Mouse (Mus musculus): ENCODE measurements around the gene Wwox. TPM values are rescaled to one million over a fixed set of nuclear protein-coding genes. Genes with fewer than 3 reads are reported as not detected.

Gene Wwox
- polyA plus RNA-seq, 1 experiment from 2014 or later = 13.8 TPM

DNA sequence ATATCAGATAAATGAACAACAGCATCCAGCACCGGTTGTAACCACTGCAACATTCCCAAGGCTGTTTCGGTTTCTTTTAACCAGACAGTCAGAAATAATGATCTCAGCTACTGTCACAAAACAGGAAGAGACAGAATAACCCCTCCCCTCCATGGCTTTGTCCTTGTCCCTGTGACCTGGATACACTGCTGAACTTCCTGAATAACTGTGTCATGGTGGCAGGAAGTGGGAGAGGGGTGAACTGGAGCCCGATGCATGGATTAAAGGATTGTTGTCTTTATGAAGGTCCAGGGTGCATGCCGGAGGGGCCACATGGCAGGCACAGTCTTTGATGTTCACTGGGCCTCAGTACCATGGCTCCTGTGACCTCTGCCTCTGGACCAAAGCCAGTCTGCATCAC lies 607.0 kb downstream of the Wwox start:
- Histone ChIP-seq H3K9ac (replicated peaks; ENCODE audit: low read depth, low read length) (no peak overlapping the region), H3K27ac (ENCODE audit: low read depth, low read length) (no peak overlapping the region), H3K9me3 (ENCODE audit: control insufficient read depth, low read length) (no peaks in the 10 kb centered on the region), H3K4me3 (ENCODE audit: low read depth, low read length) (no peak overlapping the region), H3K36me3 (ENCODE audit: control insufficient read depth, insufficient read depth, low read length) (no peaks in the 10 kb centered on the region), H3K4me1 (ENCODE audit: control insufficient read depth, insufficient read depth, low read length) (0 out of 2 replicates have a peak, but pooled peaks cover 6% of the 10 kb centered on the region), H3K4me2 (ENCODE audit: low read depth, low read length) (no peak overlapping the region), H3K27me3 (ENCODE audit: control insufficient read depth, insufficient read depth, low read length) (no peaks in the 10 kb centered on the region)
- 71% methylated on average over 4 of the region's 4 CpGs for WGBS
- no peak for ATAC-seq (ENCODE audit: low read depth)

DNA sequence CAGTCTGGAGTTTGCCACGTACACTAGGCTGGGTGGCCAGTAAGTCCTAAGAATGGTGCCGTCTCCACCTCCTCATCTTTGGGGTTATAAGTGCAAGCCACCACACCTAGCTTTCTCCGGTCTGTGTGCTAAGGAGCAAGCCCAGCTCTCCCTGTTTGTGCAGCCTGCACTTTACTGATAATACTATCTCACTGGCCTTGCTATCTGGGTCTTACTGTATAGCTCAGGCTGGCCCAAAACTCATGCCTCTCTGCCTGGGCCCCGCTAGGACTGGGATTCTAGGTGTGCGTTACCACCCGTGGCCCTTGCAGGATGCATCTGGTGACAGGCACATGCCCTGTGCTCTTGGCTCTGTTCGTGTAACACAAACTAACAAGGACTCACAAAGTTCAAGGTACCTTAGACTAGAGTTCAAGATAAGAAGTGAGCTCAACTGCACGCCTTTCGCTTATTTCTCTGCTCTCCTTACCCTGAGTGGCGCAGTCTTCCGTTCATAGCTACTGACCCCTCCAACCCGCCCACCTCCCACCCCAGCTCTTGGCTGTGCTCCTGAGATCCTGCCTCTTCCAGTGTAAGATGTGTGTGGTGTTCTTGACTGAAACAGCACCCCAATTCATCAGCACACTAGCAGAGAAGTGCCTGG lies 618.9 kb downstream of the Wwox start:
- whole genome bisulfite sequencing = 84% methylated on average over 12 of the region's 12 CpGs
- no peaks in the 10 kb centered on the region for H3K27me3 ChIP-seq (ENCODE audit: control insufficient read depth, insufficient read depth, low read length)
- H3K9me3 ChIP-seq (ENCODE audit: control insufficient read depth, low read length) = no peaks in the 10 kb centered on the region
- no peaks in the 10 kb centered on the region for H3K4me1 ChIP-seq (ENCODE audit: control insufficient read depth, insufficient read depth, low read length)
- ATAC-seq (ENCODE audit: low read depth) = no peak
- H3K27ac ChIP-seq (ENCODE audit: low read depth, low read length) = no peak overlapping the region
- no peaks in the 10 kb centered on the region for H3K36me3 ChIP-seq (ENCODE audit: control insufficient read depth, insufficient read depth, low read length)
- H3K4me3 ChIP-seq (ENCODE audit: low read depth, low read length) = no peak overlapping the region
- H3K9ac ChIP-seq (replicated peaks; ENCODE audit: low read depth, low read length) = no peak overlapping the region
- no peak overlapping the region for H3K4me2 ChIP-seq (ENCODE audit: low read depth, low read length)

DNA sequence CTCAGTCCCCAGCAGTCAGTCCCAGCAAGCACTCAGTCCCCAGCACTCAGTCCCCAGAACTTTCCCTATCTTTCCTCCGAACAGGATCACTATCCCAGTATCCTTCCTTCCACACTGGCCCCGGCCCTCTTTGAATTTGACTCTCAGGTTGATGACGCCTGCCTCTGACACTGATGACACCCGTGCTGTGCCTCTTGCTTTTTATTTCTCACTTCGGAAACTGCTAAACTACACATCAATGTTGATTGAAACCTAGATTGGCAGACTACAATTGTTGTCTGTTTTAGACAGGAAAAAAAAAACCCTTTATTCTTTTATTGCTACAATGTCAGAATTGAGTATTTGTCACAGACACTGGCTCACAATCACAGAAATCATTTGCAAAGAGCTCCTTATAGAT lies 624.2 kb downstream of the Wwox start:
- no peaks in the 10 kb centered on the region for H3K27me3 ChIP-seq (ENCODE audit: control insufficient read depth, insufficient read depth, low read length)
- no peaks in the 10 kb centered on the region for H3K36me3 ChIP-seq (ENCODE audit: control insufficient read depth, insufficient read depth, low read length)
- H3K4me3 ChIP-seq (ENCODE audit: low read depth, low read length) = no peak overlapping the region
- 84% methylated on average over 5 of the region's 5 CpGs for WGBS
- no peak overlapping the region for H3K4me2 ChIP-seq (ENCODE audit: low read depth, low read length)
- H3K27ac ChIP-seq (ENCODE audit: low read depth, low read length) = no peak overlapping the region
- ATAC-seq (ENCODE audit: low read depth) = no peak
- H3K9ac ChIP-seq (replicated peaks; ENCODE audit: low read depth, low read length) = no peak overlapping the region
- H3K4me1 ChIP-seq (ENCODE audit: control insufficient read depth, insufficient read depth, low read length) = no peaks in the 10 kb centered on the region
- no peaks in the 10 kb centered on the region for H3K9me3 ChIP-seq (ENCODE audit: control insufficient read depth, low read length)

DNA sequence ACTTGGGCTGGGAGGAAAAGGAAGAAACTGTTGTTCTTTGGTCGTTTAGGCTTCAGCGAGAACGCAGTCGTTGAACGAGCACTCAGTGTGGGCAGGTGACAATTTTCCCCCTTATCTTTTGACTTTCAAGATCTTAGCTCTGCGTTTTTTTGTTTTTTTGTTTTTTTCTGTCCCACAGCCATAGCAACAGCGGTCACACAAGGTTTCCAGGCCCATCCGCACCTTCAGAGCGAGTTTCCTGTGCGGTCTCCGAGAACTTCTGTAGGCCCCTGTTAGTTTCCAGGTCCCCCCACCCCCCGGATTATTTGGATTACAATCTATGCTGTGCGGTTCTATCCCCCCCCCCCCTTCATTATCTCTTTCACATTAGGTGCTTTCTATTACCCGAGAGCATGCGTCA lies 625.2 kb downstream of the Wwox start:
- Histone ChIP-seq H3K9me3 (ENCODE audit: control insufficient read depth, low read length) (no peaks in the 10 kb centered on the region), H3K9ac (replicated peaks; ENCODE audit: low read depth, low read length) (no peak overlapping the region), H3K4me1 (ENCODE audit: control insufficient read depth, insufficient read depth, low read length) (no peaks in the 10 kb centered on the region), H3K27ac (ENCODE audit: low read depth, low read length) (no peak overlapping the region), H3K27me3 (ENCODE audit: control insufficient read depth, insufficient read depth, low read length) (no peaks in the 10 kb centered on the region), H3K4me2 (ENCODE audit: low read depth, low read length) (no peak overlapping the region), H3K36me3 (ENCODE audit: control insufficient read depth, insufficient read depth, low read length) (no peaks in the 10 kb centered on the region), H3K4me3 (ENCODE audit: low read depth, low read length) (no peak overlapping the region)
- ATAC-seq (ENCODE audit: low read depth) = no peak
- 87% methylated on average over 15 of the region's 15 CpGs for WGBS

DNA sequence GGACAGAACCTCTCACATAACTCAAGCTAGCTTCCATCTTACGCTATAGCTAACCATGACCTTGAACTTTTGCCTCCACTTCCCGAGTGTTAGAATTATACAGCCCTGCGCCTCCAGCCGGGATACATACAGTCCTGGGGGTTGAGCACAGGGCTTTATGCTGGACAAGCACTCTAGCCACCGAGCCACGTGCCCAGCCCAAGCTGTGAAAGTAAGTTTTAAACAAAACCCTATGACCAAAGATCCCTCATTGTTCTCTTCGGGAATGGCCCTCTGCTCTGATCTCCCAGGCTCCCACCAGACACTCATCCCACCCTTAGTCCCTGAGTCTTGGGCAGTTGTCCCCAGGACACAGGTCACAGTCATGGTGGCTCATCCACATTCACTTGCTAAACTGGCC lies 625.9 kb downstream of the Wwox start:
- Histone ChIP-seq H3K4me1 (ENCODE audit: control insufficient read depth, insufficient read depth, low read length) (no peaks in the 10 kb centered on the region), H3K27me3 (ENCODE audit: control insufficient read depth, insufficient read depth, low read length) (no peaks in the 10 kb centered on the region), H3K9me3 (ENCODE audit: control insufficient read depth, low read length) (no peaks in the 10 kb centered on the region), H3K4me3 (ENCODE audit: low read depth, low read length) (no peak overlapping the region), H3K9ac (replicated peaks; ENCODE audit: low read depth, low read length) (no peak overlapping the region), H3K4me2 (ENCODE audit: low read depth, low read length) (no peak overlapping the region), H3K27ac (ENCODE audit: low read depth, low read length) (no peak overlapping the region), H3K36me3 (ENCODE audit: control insufficient read depth, insufficient read depth, low read length) (no peaks in the 10 kb centered on the region)
- no peak for ATAC-seq (ENCODE audit: low read depth)
- WGBS = 49% methylated on average over 7 of the region's 7 CpGs

DNA sequence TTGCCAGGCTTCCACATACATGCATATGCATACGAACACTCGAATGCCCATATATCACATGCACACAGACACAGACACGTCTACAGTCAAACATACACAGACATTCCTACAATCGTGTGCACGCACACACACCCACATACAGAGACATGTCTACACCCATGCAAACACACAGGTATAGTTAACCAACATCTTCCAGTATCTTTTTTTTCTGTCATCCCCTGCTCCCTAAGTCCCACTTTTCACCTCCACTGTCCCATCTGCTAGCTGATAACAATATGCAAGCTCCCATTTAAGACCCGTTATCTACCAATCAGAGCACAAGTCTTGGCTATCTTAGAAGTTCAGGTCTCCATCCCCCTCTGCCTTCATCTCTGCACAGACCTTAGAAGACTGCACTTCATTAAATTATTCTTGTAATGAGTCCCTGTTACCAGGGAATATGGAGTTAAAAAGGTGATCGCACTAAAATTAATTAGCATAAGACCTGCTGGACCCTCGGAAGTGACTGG lies 627.1 kb downstream of the Wwox start:
- 90% methylated on average over 8 of the region's 8 CpGs for WGBS
- no peak overlapping the region for H3K4me2 ChIP-seq (ENCODE audit: low read depth, low read length)
- no peaks in the 10 kb centered on the region for H3K36me3 ChIP-seq (ENCODE audit: control insufficient read depth, insufficient read depth, low read length)
- no peak for ATAC-seq (ENCODE audit: low read depth)
- H3K4me1 ChIP-seq (ENCODE audit: control insufficient read depth, insufficient read depth, low read length) = no peaks in the 10 kb centered on the region
- no peak overlapping the region for H3K4me3 ChIP-seq (ENCODE audit: low read depth, low read length)
- no peak overlapping the region for H3K9ac ChIP-seq (replicated peaks; ENCODE audit: low read depth, low read length)
- H3K9me3 ChIP-seq (ENCODE audit: control insufficient read depth, low read length) = no peaks in the 10 kb centered on the region
- no peaks in the 10 kb centered on the region for H3K27me3 ChIP-seq (ENCODE audit: control insufficient read depth, insufficient read depth, low read length)
- H3K27ac ChIP-seq (ENCODE audit: low read depth, low read length) = no peak overlapping the region

DNA sequence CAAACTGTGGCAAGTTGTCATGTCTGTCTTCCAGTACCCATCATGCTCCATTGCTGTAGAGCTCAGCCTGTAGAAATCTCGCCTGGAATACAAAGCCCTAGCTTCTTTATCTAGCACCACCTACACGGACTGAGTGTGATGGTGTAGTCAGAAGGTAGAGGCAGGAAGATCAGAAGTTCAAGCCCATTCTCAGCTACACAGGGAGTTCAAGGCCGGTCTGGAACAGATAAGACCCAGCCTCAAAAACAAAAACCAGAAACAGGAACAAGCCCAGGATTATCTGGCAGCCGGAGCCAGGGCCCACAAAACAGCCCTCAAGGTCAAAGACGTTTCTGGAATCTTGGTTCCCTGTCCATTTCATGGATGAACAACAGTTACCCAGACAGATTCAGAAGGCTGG lies 629.3 kb downstream of the Wwox start:
- Histone ChIP-seq H3K4me1 (ENCODE audit: control insufficient read depth, insufficient read depth, low read length) (no peaks in the 10 kb centered on the region), H3K4me2 (ENCODE audit: low read depth, low read length) (no peak overlapping the region), H3K9me3 (ENCODE audit: control insufficient read depth, low read length) (no peaks in the 10 kb centered on the region), H3K4me3 (ENCODE audit: low read depth, low read length) (no peak overlapping the region), H3K9ac (replicated peaks; ENCODE audit: low read depth, low read length) (no peak overlapping the region), H3K27ac (ENCODE audit: low read depth, low read length) (no peak overlapping the region), H3K27me3 (ENCODE audit: control insufficient read depth, insufficient read depth, low read length) (no peaks in the 10 kb centered on the region), H3K36me3 (ENCODE audit: control insufficient read depth, insufficient read depth, low read length) (no peaks in the 10 kb centered on the region)
- WGBS = 87% methylated on average over 5 of the region's 5 CpGs
- no peak for ATAC-seq (ENCODE audit: low read depth)

DNA sequence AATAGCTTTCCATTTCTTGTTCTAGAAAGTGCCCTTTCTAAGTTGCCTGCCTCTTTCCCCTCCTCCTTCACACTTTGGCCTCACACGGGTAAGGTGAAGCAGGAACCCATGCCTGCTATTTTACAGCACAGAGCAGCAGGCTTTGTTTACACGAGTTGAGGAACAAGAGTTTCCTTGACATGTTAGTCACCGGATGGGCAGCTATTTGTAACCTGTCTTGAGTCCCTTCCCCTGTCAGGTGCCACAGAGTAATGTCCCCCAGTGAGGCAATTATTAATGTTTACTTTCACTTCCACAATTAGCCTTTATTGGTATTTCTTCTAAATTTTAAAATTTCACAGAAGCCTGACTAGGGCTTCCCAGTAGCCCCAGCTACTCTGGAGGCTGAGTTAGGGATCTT lies 630.8 kb downstream of the Wwox start:
- no peak overlapping the region for H3K9ac ChIP-seq (replicated peaks; ENCODE audit: low read depth, low read length)
- no peaks in the 10 kb centered on the region for H3K27me3 ChIP-seq (ENCODE audit: control insufficient read depth, insufficient read depth, low read length)
- no peak overlapping the region for H3K4me3 ChIP-seq (ENCODE audit: low read depth, low read length)
- H3K4me2 ChIP-seq (ENCODE audit: low read depth, low read length) = no peak overlapping the region
- no peaks in the 10 kb centered on the region for H3K4me1 ChIP-seq (ENCODE audit: control insufficient read depth, insufficient read depth, low read length)
- H3K27ac ChIP-seq (ENCODE audit: low read depth, low read length) = no peak overlapping the region
- H3K36me3 ChIP-seq (ENCODE audit: control insufficient read depth, insufficient read depth, low read length) = no peaks in the 10 kb centered on the region
- ATAC-seq (ENCODE audit: low read depth) = no peak
- 43% methylated on average over 3 of the region's 3 CpGs for WGBS
- H3K9me3 ChIP-seq (ENCODE audit: control insufficient read depth, low read length) = no peaks in the 10 kb centered on the region

DNA sequence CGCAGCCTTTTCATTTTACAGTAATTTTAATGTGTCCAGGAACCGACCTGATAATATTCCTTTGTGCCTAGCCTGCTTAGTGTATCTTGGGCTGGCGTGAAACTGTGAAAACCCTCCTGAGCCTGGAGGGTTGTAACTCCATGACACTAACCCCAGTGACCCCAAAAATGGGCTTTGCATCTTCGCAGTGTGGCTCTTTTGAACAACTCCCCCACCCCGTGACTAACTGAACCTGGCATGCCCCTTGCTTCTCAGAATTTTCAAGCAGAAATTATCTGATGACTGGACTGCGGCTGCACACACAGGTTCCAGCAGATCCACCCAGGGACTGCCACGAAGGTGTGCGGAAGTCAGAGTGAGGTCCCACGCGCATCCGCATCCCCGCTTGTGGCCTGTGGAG lies 631.8 kb downstream of the Wwox start:
- no peaks in the 10 kb centered on the region for H3K27me3 ChIP-seq (ENCODE audit: control insufficient read depth, insufficient read depth, low read length)
- no peaks in the 10 kb centered on the region for H3K9me3 ChIP-seq (ENCODE audit: control insufficient read depth, low read length)
- no peak overlapping the region for H3K4me3 ChIP-seq (ENCODE audit: low read depth, low read length)
- no peak overlapping the region for H3K27ac ChIP-seq (ENCODE audit: low read depth, low read length)
- H3K36me3 ChIP-seq (ENCODE audit: control insufficient read depth, insufficient read depth, low read length) = no peaks in the 10 kb centered on the region
- 91% methylated on average over 12 of the region's 12 CpGs for WGBS
- no peak overlapping the region for H3K9ac ChIP-seq (replicated peaks; ENCODE audit: low read depth, low read length)
- no peaks in the 10 kb centered on the region for H3K4me1 ChIP-seq (ENCODE audit: control insufficient read depth, insufficient read depth, low read length)
- no peak for ATAC-seq (ENCODE audit: low read depth)
- no peak overlapping the region for H3K4me2 ChIP-seq (ENCODE audit: low read depth, low read length)

Measured in neural tube, embryonic 14.5 days (tissue).